Mouse (Mus musculus): ENCODE measurements around the gene Faap100. TPM values are rescaled to one million over a fixed set of nuclear protein-coding genes. Genes with fewer than 3 reads are reported as not detected.
A peak's percentile ranks its signal among the peaks of the same experiment; 100 is the strongest.

The Faap100 gene
- total RNA-seq (2014; rRNA removed; ENCODE audit: low replicate concordance) (46.7 and 70.5 TPM in 2 replicates), polyA plus RNA-seq (2015; fragmentation: Nextera tagmentation; extraction: Ambion mirVana) (22.3 and 28.6 TPM in 2 replicates)

GRCm38 (mm10) chr11:120378611-120379540 lies at the start of gene Faap100:
Gene Faap100, minus strand, starts transcription at chr11:120378764.
- Histone ChIP-seq H3K9ac (replicated peaks; ENCODE audit: low read depth, low read length) (peak within 1 kb of the TSS; percentile 60), H3K4me1 (ENCODE audit: control insufficient read depth, insufficient read depth) (peaks cover 34% of the 10 kb centered on the region), H3K4me2 (ENCODE audit: low read depth, low read length) (peak within 1 kb of the TSS; percentile 97), H3K27ac (ENCODE audit: low read depth) (peak within 1 kb of the TSS; percentile 75), H3K4me3 (ENCODE audit: low read depth, low read length) (peak within 1 kb of the TSS; percentile 67), H3K9me3 (replicated peaks; ENCODE audit: control insufficient read depth, low read length) (no peaks in the 10 kb centered on the region), H3K27me3 (ENCODE audit: control insufficient read depth, insufficient read depth, low read length) (no peaks in the 10 kb centered on the region), H3K36me3 (replicated peaks; ENCODE audit: control insufficient read depth, insufficient read depth, low read length) (peaks cover 70% of the 10 kb centered on the region)
- peak; percentile 81 for ATAC-seq (ENCODE audit: insufficient read depth, low read depth)
- peak; percentile 60 for TF ChIP-seq CTCF (IDR thresholded peaks at IDR 0.05; ENCODE audit: low read depth)
- no peak; the same call in 1 of the 2 replicates for TF ChIP-seq EP300 (IDR thresholded peaks at IDR 0.05; ENCODE audit: low read depth)
- 7% methylated on average over 54 of the region's 54 CpGs for WGBS
- DNase-seq (ENCODE audit: low spot score) = peak; percentile 94

GRCm38 (mm10) chr11:120426727-120427126 lies 48.2 kb upstream of the Faap100 start:
- DNase-seq (ENCODE audit: low spot score) (no peak), ATAC-seq (ENCODE audit: insufficient read depth, low read depth) (no peak)
- WGBS = 79% methylated on average over 3 of the region's 3 CpGs
- no peak overlapping the region for H3K4me3 ChIP-seq (ENCODE audit: low read depth, low read length)
- H3K9ac ChIP-seq (replicated peaks; ENCODE audit: low read depth, low read length) = no peak overlapping the region
- H3K9me3 ChIP-seq (replicated peaks; ENCODE audit: control insufficient read depth, low read length) = no peaks in the 10 kb centered on the region
- TF ChIP-seq EP300 (IDR thresholded peaks at IDR 0.05; ENCODE audit: low read depth) = no peak
- no peak for TF ChIP-seq CTCF (IDR thresholded peaks at IDR 0.05; ENCODE audit: low read depth)
- H3K27me3 ChIP-seq (ENCODE audit: control insufficient read depth, insufficient read depth, low read length) = no peaks in the 10 kb centered on the region
- H3K27ac ChIP-seq (ENCODE audit: low read depth) = no peak overlapping the region
- H3K36me3 ChIP-seq (replicated peaks; ENCODE audit: control insufficient read depth, insufficient read depth, low read length) = peaks cover 82% of the 10 kb centered on the region
- H3K4me1 ChIP-seq (ENCODE audit: control insufficient read depth, insufficient read depth) = no peaks in the 10 kb centered on the region
- H3K4me2 ChIP-seq (ENCODE audit: low read depth, low read length) = no peak overlapping the region

GRCm38 (mm10) chr11:120423569-120424295 lies 45.2 kb upstream of the Faap100 start:
- DNase-seq (ENCODE audit: low spot score) = peak; percentile 46
- no peaks in the 10 kb centered on the region for H3K27me3 ChIP-seq (ENCODE audit: control insufficient read depth, insufficient read depth, low read length)
- no peaks in the 10 kb centered on the region for H3K9me3 ChIP-seq (replicated peaks; ENCODE audit: control insufficient read depth, low read length)
- no peak overlapping the region for H3K4me2 ChIP-seq (ENCODE audit: low read depth, low read length)
- peak; percentile 71 for ATAC-seq (ENCODE audit: insufficient read depth, low read depth)
- H3K4me1 ChIP-seq (ENCODE audit: control insufficient read depth, insufficient read depth) = no peaks in the 10 kb centered on the region
- TF ChIP-seq EP300 (IDR thresholded peaks at IDR 0.05; ENCODE audit: low read depth) = no peak
- peak; percentile 76 for TF ChIP-seq CTCF (IDR thresholded peaks at IDR 0.05; ENCODE audit: low read depth)
- H3K27ac ChIP-seq (ENCODE audit: low read depth) = peak overlapping the region; percentile 38; the same call in 1 of the 2 replicates
- no peak overlapping the region for H3K4me3 ChIP-seq (ENCODE audit: low read depth, low read length)
- no peak overlapping the region for H3K9ac ChIP-seq (replicated peaks; ENCODE audit: low read depth, low read length)
- H3K36me3 ChIP-seq (replicated peaks; ENCODE audit: control insufficient read depth, insufficient read depth, low read length) = peaks cover 85% of the 10 kb centered on the region
- WGBS = 70% methylated on average over 9 of the region's 9 CpGs

GRCm38 (mm10) chr11:120422651-120423568 lies 44.3 kb upstream of the Faap100 start:
- Histone ChIP-seq H3K9ac (replicated peaks; ENCODE audit: low read depth, low read length) (no peak overlapping the region), H3K36me3 (replicated peaks; ENCODE audit: control insufficient read depth, insufficient read depth, low read length) (peaks cover 85% of the 10 kb centered on the region), H3K9me3 (replicated peaks; ENCODE audit: control insufficient read depth, low read length) (no peaks in the 10 kb centered on the region), H3K4me3 (ENCODE audit: low read depth, low read length) (no peak overlapping the region), H3K4me2 (ENCODE audit: low read depth, low read length) (no peak overlapping the region), H3K4me1 (ENCODE audit: control insufficient read depth, insufficient read depth) (no peaks in the 10 kb centered on the region), H3K27me3 (ENCODE audit: control insufficient read depth, insufficient read depth, low read length) (no peaks in the 10 kb centered on the region), H3K27ac (ENCODE audit: low read depth) (peak overlapping the region; percentile 38)
- ATAC-seq (ENCODE audit: insufficient read depth, low read depth) = no peak
- WGBS = 64% methylated on average over 13 of the region's 13 CpGs
- no peak for DNase-seq (ENCODE audit: low spot score)
- TF ChIP-seq CTCF (IDR thresholded peaks at IDR 0.05; ENCODE audit: low read depth) = no peak
- no peak for TF ChIP-seq EP300 (IDR thresholded peaks at IDR 0.05; ENCODE audit: low read depth)

GRCm38 (mm10) chr11:120418592-120418991 lies 40.0 kb upstream of the Faap100 start:
- H3K4me1 ChIP-seq (ENCODE audit: control insufficient read depth, insufficient read depth) = no peaks in the 10 kb centered on the region
- H3K4me2 ChIP-seq (ENCODE audit: low read depth, low read length) = no peak overlapping the region
- DNase-seq (ENCODE audit: low spot score) = no peak
- TF ChIP-seq EP300 (IDR thresholded peaks at IDR 0.05; ENCODE audit: low read depth) (no peak), CTCF (IDR thresholded peaks at IDR 0.05; ENCODE audit: low read depth) (no peak)
- no peak overlapping the region for H3K27ac ChIP-seq (ENCODE audit: low read depth)
- peaks cover 83% of the 10 kb centered on the region for H3K36me3 ChIP-seq (replicated peaks; ENCODE audit: control insufficient read depth, insufficient read depth, low read length)
- WGBS = 89% methylated on average over 1 of the region's 1 CpGs
- H3K4me3 ChIP-seq (ENCODE audit: low read depth, low read length) = no peak overlapping the region
- H3K9me3 ChIP-seq (replicated peaks; ENCODE audit: control insufficient read depth, low read length) = no peaks in the 10 kb centered on the region
- H3K27me3 ChIP-seq (ENCODE audit: control insufficient read depth, insufficient read depth, low read length) = no peaks in the 10 kb centered on the region
- ATAC-seq (ENCODE audit: insufficient read depth, low read depth) = no peak
- H3K9ac ChIP-seq (replicated peaks; ENCODE audit: low read depth, low read length) = no peak overlapping the region

All from heart, postnatal 0 days (tissue).